Mouse (Mus musculus) kidney, postnatal 10 days (tissue): ENCODE measurements at regions not wholly inside any gene's neighbourhood (a gene's known extent, or its start where the extent isn't known, plus 50 kb on each side); places are given as distances from the start of the nearest gene placed in this dataset.

Source experiments
- DNase-seq: peaks from one replicate; pipeline ENCODE4 v3.0.0; 2021; ENCODE audit warnings: mixed read lengths

GRCm38 (mm10) chr4:93986189-93986588 lies 570.2 kb upstream of the Gm10306 start:
- DNase-seq, result no peak

- no peak for DNase-seq
Observed at GRCm38 (mm10) chr4:93990273-93990869, 566.0 kb upstream of the Gm10306 start.

DNA sequence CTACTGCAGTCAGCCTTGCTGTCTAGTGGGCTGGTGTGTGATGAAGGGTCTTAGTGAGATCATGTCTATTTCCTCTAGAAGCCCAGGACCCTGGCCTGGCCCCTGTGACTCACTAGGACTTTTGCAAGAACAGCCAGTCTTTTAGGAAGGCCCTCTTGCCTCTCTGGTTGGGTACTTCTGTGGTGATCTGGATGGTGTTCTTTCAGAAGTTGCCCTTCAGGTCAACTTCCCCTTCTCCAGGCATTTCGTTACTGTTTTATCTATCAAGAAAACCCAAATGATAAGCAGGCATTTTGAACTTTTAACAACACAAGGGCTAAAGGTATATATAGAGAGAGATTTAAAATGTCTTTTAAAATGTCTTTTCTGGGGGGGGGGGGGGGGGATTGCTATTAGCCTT lies 550.5 kb upstream of the Gm10306 start:
- peak; percentile 10 for DNase-seq

DNA sequence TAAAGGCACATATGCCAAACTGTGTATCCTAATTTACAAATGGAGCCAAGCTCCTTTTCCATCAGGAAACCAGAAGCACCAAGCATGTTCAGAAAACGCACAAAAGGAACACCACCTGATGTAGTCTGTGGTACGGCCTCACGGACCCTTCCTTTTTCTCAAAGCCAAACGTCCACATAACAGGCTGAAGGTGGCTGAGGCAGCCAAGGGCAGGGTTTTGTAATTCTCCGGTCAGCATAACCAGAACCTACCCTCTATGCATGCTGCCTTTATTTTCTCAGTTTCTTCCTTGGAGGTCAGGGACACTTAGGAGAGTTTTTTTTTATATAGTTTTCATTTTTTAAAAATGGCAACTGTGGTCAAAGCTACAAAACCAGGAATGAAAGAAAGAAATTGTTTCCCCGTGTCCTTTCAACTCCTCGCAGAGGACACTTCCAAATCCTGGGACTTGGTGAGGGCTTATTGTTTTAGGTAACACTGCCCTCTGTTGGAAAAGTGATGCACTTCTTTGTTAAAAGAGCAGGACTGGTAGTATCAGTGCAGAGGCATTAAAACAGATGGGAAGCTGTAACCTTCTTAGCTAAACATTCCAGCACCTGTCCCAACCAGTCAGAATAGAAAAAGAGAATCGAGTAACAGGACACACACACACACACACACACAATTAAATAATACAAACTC lies 549.1 kb upstream of the Gm10306 start:
- peak; percentile 32 for DNase-seq

DNA sequence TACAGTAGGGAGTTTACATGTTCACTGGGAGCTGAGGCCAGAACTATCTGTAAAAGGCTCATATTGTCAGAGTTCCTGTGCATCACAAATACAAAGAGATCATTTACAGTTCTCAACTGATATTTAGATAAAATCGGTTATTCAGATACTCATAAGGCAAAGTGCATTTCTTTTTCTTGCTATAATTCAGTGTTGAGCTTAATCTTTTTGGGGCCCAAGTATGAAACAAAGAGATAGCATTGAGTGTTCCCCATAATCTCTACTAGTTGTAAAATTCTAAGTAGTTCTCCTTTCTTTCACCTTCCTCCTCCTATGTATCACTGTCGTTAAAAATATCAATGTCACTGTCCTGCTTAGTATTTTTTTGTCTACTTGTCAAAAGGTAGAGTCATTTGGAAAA lies 540.6 kb upstream of the Gm10306 start:
- no peak for DNase-seq

DNA sequence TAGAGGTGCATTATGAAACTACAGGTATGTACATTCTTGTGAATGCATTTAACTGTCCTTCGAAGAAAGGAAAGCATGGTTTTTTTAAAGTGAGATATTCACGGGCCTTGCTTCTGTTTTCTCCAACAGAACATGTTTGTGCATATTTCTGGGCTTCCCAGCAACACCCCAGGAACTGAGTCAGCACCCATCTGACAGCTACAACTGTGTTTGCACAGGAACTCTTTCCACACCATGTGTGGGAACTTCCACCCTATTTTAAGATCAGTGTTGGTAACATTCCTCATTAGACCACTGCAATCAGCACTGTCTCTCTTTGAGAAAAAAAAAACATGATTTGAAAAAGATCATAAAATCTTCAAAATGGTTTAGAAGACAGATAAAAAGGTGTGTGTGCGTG lies 538.6 kb upstream of the Gm10306 start:
- no peak for DNase-seq

DNA sequence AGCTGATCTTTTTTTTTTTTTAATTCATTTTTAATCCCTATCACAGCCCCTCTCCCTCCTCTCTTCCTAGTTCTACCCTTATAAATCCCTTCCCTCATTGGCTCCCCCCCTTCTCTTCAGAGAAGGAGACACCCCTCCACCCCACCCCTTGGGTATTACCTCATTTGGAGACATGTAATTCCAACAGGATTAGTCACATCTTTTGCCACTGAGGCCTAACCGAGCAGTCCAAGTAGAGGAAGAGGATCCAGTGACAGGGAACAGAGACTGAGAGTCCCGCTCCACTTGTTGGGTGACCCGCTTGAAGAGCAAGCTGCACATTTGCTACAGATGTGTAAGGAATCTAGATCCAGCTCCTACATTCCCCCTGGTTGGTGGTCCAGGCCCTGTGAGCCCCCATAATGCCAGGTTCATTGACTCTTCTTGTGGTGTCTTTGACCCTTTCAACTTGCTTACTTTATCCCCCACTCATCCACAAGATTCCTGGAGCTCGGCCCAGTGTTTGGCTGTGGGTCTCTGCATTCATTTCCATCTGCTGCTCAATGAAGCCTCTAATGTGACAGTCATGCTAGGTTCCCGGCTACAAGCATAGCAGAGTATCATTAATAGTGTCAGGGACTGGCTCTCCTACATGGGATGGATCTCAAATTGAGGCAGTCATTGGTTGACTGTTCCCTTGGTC lies 506.6 kb upstream of the Gm10306 start:
- DNase-seq, result no peak

DNA sequence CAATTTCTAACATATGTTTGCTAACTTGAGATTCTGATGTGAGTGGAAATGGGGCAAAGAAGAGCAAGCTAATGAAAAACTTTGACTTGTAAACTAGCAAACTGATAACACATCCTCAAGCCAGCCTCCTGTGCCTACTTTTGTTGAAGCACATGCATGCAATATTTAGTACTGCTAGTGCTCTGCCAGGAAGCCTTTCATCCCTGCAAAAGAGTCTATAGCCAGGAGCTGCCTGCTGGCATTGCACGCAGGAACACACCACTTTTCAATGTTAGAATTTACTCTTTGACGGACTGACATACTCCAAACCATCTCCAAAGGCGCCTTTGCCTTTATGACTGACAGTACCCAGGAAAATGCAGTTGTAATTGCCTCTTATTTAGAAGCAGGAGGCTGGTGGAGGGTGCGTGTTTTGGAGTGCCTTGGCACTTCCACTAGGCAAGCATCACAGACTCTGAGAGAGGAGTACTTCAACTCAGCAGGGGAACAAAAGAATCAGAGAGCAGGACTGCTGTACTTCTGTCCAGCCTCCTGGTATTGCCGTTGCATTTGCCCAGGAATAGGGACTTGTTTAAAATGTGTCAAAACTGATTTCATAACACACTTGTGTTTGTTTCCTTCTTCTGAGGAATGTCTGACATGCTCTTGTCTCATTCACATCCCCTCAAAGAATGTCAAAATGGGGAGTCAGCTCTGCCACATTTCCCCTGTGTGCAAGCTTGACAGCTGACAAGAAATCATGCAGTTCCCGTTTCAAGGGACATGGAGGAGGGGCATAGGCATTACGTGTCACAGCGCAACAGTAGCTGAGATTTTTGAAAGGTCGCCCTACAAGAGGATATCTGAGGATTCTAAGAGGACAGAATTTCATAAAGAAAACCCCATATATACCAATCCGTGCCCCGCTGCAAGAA lies 503.8 kb upstream of the Gm10306 start:
- no peak for DNase-seq

DNA sequence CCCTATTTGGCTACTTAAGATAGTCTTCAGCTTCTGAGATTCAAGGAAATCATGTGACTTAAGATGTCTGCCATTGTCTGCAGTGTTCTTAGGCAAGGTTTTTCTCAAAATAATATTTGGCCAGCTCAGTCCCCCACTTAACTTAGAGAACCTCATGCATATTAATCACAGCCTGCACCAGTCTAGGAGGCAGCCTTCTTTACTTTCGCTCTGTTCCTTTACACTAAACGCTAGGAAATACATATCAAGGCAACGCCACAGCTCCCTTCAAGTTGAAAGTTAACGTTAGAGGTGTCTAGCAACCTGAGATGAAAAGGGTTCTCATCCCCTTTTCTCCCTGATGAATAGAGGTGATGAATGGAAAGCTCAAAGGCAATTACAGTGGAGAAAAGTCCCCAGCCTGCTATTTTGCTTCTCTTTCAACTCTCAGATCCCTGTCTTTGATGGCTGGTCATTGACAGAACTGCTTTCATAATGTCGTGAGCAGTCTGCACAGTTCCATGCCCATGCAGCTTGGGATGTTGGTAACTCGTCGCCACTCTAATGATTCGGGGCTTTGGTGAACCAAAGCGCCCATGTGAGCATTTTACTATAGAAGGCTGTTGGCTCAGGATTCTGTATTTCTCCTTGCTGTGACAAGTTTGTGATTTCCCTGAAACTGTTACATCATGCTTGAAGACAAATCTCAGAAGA lies 483.0 kb upstream of the Gm10306 start:
- DNase-seq, result no peak

DNA sequence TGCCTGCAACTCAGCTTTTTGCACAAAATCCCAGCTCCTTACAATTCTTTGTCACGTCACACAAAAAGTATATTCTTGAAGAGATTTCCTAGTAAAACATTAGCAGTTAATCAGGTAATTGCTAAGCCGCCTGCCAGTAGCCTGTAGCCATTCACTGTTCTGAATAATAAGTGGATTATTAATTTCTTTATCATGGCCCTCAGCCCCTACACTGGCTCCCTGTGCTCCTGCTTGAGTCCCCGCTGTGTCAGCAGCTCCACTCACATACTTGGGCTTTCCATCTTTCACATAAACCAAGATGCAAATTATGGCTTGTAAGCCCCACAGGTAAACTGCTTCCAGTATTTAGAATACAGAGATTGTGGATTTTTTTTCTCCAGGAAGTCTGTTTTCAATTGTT lies 473.5 kb upstream of the Gm10306 start:
- no peak for DNase-seq

DNA sequence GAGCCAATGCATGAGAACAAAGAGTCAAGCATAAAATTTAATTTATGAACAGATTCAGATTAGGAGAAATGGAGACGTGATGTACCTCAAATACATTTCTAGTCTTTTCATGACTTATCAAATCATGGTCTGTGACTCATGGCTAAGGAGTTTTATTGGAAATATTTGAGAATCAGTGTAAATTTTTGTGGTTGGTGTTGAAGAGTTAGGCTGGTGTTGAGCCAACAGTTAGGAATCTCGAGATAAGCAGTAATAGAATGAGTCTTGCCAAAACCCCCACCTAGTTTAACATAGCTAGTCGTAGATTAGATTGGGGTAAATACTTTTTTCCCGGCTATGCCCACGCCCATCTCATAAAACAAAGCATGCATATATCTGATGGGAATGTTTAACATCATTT lies 462.0 kb upstream of the Gm10306 start:
- no peak for DNase-seq

- no peak for DNase-seq
Observed at GRCm38 (mm10) chr4:94106941-94107340, 449.4 kb upstream of the Gm10306 start.

DNA sequence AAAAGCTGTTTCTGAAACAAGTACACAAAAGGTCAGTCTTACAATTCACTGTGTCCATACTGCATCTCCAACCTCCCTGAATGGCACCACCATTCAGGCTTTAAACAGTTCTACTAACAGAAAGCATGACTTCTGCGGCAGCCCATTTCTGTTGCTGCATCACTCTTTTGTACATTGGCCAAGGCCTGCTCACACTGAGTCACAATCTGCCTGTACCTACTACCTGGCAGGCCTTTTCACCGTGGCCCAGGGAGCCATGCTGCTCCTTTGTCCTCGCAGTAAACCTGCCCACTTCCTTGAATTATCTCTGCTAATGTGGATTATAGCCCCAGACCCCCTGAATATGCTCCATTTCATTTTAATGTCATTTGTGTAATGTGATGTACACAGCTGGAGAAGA lies 439.5 kb upstream of the Gm10306 start:
- DNase-seq, result no peak

DNA sequence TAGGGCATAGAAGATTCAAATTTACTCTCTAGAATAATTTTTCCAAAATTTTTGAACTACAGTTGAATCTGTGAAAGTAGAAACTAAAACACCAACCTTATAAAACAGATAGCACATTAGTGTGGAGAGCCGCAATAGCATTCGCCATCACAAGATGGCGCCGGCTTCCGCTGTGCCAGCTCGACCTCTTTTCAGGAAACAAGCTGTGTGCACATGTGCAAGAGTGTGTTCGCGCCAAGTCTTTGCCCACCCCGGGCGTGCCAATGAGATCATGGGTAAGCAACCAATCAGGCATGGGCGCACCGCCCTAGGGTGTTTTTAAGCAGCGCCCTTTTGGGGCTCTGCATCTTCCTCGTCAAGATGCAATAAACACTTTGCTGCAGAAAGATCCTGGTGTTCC lies 432.2 kb upstream of the Gm10306 start:
- peak; percentile 7 for DNase-seq

DNA sequence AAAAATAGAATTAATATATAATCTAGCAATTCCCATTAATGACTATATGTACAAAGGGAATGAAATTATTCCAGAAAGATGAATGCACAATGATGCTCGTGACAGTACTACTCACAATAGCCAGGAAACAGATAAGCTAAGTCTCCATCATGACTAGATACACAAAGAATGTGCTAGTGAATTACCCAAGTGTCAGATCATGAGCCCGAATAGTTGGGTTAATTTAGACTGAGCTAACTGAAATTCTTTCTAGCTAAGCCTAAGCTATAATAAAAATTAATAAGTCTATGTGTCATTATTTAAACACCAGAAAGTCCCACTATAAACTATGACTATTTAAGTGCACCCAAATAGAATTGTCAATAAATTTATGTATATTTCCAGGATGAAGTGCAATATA lies 418.4 kb upstream of the Gm10306 start:
- no peak for DNase-seq

DNA sequence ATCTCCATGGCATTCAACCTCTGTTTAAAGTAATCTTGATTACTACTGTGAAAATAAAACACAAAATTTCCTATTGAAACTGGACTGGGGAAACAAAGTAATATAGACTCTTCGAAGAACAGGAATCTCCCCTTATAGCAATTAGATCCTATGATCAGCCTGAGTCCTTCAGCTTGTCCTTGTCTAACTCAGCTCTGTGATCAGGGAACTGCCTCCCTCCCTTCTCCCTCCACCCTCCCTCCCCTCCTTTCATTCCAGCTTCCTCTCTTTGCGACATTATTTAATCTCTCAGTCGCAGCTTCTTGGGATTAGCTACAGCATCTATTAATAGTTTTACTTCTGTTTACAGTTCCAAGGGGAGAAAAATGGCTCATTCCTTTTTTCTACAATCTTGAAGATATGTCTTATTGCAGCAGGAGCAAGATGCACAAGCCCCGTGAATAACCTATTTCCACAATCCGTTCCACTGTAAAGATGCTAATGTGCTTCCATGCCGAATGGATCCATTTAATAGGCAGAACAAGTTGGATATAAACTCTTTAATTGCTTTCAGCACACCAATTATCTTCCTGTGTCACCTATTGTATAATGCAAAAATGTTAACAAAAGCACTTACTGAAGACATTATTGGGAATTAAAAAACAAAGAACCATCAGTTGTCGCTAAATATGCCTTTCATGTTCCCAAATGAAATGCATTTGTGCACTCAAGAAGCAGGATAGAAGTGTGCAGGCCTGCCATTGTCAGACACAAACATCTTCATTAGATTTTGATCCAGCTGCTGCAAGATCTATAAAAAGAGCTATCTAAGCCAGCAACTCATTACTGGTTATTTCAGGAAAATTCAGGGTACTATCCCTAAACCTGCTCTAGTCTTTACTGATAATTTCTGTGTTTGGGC lies 411.2 kb upstream of the Gm10306 start:
- DNase-seq, result no peak

DNA sequence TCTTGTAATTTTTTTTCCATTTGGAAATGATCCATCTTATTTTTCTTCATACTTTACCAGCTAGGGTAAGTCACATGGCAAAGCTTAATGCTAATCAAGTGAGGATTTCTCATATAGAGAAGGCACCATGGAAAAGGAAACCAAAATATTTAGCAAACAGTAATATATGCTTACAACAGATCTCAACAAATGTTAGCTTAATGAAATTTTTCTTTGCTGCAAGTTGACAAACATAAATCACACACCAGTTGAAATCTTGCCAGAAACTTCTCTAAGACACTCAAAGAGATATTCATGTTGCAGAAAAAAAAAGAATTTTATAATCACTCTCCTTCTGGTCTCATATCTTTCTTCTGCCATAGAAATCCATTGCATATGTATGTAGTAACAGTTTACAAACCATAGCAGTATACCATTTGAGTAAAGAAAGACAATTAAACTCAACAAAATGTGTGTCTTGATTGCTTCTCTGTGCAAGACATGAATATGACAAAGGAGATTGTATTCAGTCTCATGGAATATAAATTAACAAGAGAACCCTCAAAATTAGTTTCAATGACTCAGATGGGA lies 408.3 kb upstream of the Gm10306 start:
- no peak for DNase-seq

DNA sequence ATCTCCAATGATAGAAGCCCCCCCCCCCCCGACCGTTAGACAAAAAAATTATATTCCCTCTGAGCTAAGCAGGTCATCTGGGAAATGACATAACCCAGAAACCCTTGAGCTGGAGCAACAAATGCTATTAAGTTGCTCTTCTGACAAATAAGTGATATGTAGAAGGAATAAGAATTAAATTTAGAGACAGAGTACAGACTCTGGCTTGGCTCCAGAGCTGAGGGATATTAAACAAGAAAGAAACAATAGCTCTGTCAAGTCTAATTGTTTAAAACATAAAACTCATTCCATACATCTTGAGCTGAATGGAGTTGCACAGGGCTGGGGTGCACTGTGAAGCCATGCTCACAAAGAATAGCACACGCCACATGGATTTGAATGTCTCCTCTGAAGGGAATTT lies 407.3 kb upstream of the Gm10306 start:
- peak; percentile 11 for DNase-seq

DNA sequence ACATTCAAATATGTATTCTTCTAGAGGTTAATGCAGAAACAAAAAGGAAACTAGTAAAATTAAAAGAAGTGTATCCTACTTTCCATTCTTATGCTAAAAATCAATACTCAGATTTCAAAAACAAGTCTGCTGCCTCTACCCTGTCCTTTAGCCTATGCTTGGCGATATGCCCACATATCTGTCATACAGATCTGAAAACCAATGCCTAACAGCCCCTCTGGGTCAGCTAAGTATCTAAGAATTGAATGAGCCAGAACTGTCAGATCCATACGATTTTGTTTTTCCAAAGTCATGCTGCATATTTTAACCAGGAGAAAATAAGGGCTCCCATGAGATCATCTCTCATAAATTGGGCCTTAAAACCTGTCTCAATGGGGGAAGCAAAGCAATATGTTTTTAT lies 395.7 kb upstream of the Gm10306 start:
- DNase-seq, result peak; percentile 8

DNA sequence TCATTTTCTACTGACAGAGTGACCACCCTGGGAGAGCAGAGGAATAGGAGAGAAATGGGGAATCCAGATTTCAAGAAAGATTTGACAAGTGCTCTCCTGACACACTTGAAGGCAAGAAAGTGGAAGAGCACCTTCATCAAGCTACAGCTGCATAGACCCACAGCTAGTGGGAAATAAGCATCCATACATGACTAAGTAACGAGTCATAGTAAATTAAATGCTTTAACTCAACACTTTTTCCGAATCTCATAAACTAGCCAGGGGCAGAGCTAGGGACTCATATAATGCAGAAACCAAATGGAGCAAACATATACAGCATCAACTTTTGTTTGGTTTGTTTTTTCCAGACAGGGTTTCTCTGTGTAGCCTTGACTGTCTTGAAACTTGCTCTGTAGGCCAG lies 383.2 kb upstream of the Gm10306 start:
- DNase-seq, result no peak

DNA sequence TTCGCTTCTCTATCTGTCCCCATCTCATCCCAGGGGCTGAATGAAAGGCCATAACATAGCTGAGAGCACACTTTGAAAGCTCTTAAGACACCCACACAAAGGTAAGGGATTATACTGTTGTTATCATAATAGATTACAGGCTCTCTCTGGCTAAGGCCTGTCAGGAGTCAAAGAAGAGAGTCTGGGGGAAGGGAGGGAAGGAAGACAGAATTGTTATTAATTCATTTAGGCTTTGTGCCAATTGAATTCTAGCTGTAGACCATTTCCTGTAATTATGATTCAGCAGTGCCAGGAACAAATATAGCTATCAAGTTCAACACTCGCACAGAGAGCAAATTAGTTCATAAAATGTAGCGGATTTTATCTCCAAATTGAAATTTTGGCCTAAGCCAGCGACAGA lies 369.3 kb upstream of the Gm10306 start:
- no peak for DNase-seq
